Mouse (Mus musculus): ENCODE data around the gene Cth. TPM values are rescaled to one million over a fixed set of nuclear protein-coding genes. Genes with fewer than 3 reads are reported as not detected.

Gene Cth
- polyA plus RNA-seq, 1 experiment from 2014 or later = 16.8 TPM

DNA sequence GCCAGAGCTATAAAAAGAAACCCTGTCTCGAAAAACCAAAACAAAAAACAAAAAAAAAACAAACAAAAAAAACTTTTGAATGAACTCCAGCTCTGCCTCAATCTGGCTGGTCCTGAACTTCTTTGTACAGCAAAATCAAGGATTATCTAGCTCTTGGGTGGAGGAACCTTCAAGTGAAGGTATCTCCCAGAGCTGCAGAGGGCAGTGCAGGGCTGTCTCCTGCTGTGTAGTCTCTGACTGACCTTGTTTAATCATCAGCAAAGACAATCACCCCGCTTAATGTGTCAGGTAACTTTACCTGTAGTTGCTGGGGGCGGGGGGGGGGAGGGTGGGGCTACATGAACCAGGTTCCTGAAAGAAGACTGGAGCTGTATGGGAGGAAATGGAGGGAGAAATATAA, 6.7 kb upstream of the Cth start:
- Histone ChIP-seq H3K27ac (replicated peaks) (no peak overlapping the region), H3K4me1 (0 out of 2 replicates have a peak, but pooled peaks cover 4% of the 10 kb centered on the region), H3K9me3 (replicated peaks) (no peaks in the 10 kb centered on the region), H3K4me3 (no peak overlapping the region), H3K27me3 (ENCODE audit: low read depth, poor library complexity, severe bottlenecking) (no peaks in the 10 kb centered on the region), H3K36me3 (no peaks in the 10 kb centered on the region)
- WGBS = 57% methylated on average over 3 of the region's 3 CpGs
- no peak for DNase-seq (ENCODE audit: low spot score)

DNA sequence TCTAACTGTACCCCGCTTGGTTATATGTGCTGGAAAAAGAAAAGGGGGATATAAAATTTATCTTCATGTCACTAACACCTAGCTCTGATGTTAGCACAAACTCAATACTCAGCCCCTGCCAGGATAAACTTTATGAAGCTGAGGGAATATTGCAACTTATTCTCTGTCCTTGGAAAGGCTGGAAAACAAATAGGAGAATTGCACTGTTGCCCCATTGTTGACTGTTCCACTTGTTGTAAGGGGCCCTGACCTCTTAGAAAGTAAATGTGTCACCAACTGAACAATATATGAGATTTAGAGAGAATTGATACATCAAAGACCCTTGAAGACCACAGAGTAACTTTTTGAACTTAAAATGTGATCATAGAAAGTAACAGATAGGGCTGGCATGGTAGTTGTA, 4.5 kb upstream of the Cth start:
- no peaks in the 10 kb centered on the region for H3K36me3 ChIP-seq
- H3K27me3 ChIP-seq (ENCODE audit: low read depth, poor library complexity, severe bottlenecking) = no peaks in the 10 kb centered on the region
- H3K4me3 ChIP-seq = no peak overlapping the region
- WGBS = 92% methylated on average over 1 of the region's 1 CpGs
- DNase-seq (ENCODE audit: low spot score) = no peak
- peaks cover 13% of the 10 kb centered on the region for H3K4me1 ChIP-seq
- no peaks in the 10 kb centered on the region for H3K9me3 ChIP-seq (replicated peaks)
- no peak overlapping the region for H3K27ac ChIP-seq (replicated peaks)

DNA sequence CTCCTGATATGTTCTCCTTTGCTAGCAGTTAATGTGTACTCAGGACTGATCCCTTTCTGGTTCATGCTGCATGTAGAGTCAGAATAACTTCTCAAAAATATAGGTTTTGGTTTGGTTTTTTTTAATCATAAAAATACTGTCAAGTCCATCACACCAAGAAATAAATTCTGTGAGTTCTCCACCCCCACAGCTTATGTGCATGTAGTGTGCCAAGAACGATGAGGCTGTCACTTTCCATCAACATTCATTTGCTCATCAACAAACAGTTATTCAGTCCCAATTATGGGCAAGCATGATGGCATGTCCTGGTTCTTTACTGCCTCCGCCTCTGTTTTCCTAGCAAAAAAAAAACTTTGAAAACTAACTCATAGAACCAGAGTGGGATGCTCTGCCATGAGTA, 3.9 kb upstream of the Cth start:
- H3K9me3 ChIP-seq (replicated peaks) = no peaks in the 10 kb centered on the region
- WGBS = 93% methylated on average over 2 of the region's 2 CpGs
- no peak overlapping the region for H3K27ac ChIP-seq (replicated peaks)
- DNase-seq (ENCODE audit: low spot score) = no peak
- H3K4me3 ChIP-seq = no peak overlapping the region
- H3K4me1 ChIP-seq = peaks cover 18% of the 10 kb centered on the region
- H3K27me3 ChIP-seq (ENCODE audit: low read depth, poor library complexity, severe bottlenecking) = no peaks in the 10 kb centered on the region
- no peaks in the 10 kb centered on the region for H3K36me3 ChIP-seq

DNA sequence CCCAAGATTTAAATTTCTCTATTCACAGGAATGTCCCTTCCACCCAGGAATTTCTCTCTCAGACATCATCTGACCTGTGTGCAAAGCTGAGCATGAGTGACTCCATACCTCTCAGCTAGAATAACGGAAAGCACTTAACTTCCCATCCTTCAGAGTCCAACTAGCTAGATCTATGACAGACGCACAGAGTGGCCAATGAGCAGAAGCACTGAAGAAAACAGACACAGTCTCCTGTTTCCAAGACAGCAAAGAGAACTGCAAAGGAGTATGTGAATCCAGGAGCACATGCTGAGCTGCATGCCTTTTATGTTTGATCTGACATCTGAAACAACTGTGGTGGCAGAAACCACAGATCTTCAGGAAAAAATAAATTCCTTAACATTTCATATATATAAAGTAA, 1.9 kb upstream of the Cth start:
- Histone ChIP-seq H3K36me3 (no peaks in the 10 kb centered on the region), H3K27me3 (ENCODE audit: low read depth, poor library complexity, severe bottlenecking) (no peaks in the 10 kb centered on the region), H3K27ac (replicated peaks) (no peak overlapping the region), H3K4me1 (peaks cover 29% of the 10 kb centered on the region), H3K4me3 (no peak overlapping the region), H3K9me3 (replicated peaks) (no peaks in the 10 kb centered on the region)
- no peak for DNase-seq (ENCODE audit: low spot score)
- WGBS = 55% methylated on average over 2 of the region's 2 CpGs

DNA sequence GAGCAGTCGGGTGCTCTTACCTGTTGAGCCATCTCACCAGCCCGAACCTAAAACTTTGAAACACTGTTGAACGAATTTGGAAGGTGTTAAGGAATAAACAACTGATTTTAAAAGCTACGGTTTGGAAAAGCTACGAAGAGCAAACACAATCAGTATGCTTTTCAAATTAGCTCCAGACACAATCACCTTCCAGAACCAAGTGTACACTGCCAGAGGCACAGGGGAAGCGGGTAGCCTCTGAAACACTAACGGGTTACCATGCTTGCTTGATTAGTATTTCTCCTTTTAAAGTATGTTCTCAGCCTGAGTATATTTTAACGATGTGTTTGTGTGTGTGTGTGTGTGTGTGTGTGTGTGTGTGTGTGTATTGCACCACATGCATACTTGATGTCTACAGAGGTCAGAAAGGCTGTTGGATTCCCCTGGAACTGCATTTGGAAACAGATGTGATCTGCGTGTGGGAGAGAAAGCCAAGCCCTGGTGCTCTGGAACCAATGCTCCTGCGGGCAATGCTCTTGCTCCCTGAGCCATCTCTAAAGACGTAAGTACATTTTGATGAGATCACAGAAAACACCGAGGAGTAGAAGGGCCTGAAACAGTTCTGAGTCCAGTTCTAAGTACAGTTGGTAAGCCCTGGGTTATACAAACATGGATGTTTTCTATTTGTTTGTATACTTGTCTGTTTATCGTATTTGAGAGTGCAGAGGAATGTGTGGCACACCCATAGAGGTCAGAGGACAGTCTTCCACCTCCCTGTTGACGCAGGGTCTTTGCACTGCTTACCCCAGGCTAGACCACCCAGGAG, 1.0 kb upstream of the Cth start:
- Histone ChIP-seq H3K27ac (replicated peaks) (no peak overlapping the region), H3K9me3 (replicated peaks) (no peaks in the 10 kb centered on the region)
- no peak for DNase-seq (ENCODE audit: low spot score)

DNA sequence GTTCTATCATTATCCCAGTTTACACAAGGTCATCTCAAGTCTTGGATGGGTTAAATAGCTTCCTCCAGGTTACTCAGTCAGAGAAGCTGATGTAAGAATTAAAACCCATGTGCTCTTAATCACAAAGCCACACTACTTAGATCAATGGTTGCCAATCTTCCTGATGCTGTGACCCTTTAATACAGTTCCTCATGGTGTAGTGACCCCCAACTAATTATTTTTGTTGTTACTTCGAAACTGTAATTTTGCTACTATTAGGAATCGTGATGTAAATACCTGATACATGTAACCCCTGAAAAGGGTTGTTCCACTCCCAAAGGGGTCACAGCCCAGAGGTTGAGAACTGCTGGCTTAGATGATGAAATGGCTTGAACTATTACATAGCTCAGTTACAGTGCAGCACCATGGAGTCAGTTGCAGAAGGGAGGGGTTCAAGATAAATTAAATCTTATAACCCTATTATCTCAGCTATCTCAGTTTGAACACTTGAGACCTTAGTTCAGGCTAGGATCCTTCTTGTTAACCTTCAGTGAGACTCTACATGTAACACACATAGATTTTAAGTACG, 1.5 kb downstream of the Cth start:
- H3K27me3 ChIP-seq (ENCODE audit: low read depth, poor library complexity, severe bottlenecking) = no peaks in the 10 kb centered on the region
- no peak overlapping the region for H3K27ac ChIP-seq (replicated peaks)
- WGBS = 86% methylated on average over 3 of the region's 3 CpGs
- DNase-seq (ENCODE audit: low spot score) = no peak
- no peaks in the 10 kb centered on the region for H3K36me3 ChIP-seq
- no peaks in the 10 kb centered on the region for H3K9me3 ChIP-seq (replicated peaks)
- peaks cover 27% of the 10 kb centered on the region for H3K4me1 ChIP-seq
- no peak overlapping the region for H3K4me3 ChIP-seq

More for the DNA sequence above, 1.0 kb upstream of the Cth start:
- Histone ChIP-seq H3K4me3 (no peak overlapping the region), H3K36me3 (no peaks in the 10 kb centered on the region), H3K4me1 (peaks cover 27% of the 10 kb centered on the region), H3K27me3 (ENCODE audit: low read depth, poor library complexity, severe bottlenecking) (no peaks in the 10 kb centered on the region)
- WGBS = 91% methylated on average over 14 of the region's 14 CpGs

DNA sequence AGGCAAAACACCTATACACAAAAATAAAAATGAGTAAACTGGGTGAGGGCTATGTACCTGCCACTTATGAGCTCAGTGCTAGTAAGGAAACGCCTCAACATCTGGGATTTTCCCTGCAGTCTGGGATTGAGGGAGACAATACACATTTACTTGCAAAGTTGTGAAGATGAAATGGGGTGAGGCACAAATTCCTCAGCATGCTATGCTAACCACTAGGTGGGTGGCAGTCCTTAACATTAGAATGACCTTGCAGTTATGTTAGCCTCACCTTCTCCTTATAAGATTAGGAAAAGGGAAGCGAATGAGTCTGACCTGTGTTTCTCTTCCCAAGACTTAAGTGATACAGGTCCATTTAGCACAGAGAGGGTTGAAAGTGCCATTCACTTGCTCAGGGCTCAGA, 3.5 kb downstream of the Cth start:
- H3K36me3 ChIP-seq = peaks cover 9% of the 10 kb centered on the region; the same call in 1 of the 2 replicates
- 91% methylated on average over 2 of the region's 2 CpGs for WGBS
- no peak overlapping the region for H3K27ac ChIP-seq (replicated peaks)
- peaks cover 27% of the 10 kb centered on the region for H3K4me1 ChIP-seq
- no peaks in the 10 kb centered on the region for H3K27me3 ChIP-seq (ENCODE audit: low read depth, poor library complexity, severe bottlenecking)
- H3K4me3 ChIP-seq = no peak overlapping the region
- DNase-seq (ENCODE audit: low spot score) = no peak
- H3K9me3 ChIP-seq (replicated peaks) = no peaks in the 10 kb centered on the region

DNA sequence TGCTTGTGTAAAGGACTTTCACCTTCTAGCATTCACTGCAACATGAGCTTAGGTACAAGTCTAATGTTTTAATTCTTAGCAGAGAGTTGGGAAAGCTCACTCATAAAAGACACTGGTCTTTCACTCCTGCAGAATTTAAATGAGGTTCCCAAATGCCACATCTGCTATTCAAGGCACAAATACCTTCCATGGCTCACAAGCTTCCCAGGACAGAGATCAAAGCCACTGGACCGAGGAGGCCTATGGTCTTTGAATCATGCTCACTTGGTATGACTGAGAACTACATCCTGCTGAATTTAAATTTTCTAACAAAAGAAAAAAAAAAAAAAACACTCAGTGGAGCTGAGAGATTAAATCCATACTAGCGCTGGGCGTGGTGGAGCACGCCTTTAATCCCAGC, 8.5 kb downstream of the Cth start:
- no peaks in the 10 kb centered on the region for H3K9me3 ChIP-seq (replicated peaks)
- H3K4me3 ChIP-seq = no peak overlapping the region
- DNase-seq (ENCODE audit: low spot score) = no peak
- H3K36me3 ChIP-seq = peaks cover 9% of the 10 kb centered on the region; the same call in 1 of the 2 replicates
- H3K27ac ChIP-seq (replicated peaks) = no peak overlapping the region
- WGBS = 58% methylated on average over 4 of the region's 4 CpGs
- no peaks in the 10 kb centered on the region for H3K4me1 ChIP-seq
- H3K27me3 ChIP-seq (ENCODE audit: low read depth, poor library complexity, severe bottlenecking) = no peaks in the 10 kb centered on the region

DNA sequence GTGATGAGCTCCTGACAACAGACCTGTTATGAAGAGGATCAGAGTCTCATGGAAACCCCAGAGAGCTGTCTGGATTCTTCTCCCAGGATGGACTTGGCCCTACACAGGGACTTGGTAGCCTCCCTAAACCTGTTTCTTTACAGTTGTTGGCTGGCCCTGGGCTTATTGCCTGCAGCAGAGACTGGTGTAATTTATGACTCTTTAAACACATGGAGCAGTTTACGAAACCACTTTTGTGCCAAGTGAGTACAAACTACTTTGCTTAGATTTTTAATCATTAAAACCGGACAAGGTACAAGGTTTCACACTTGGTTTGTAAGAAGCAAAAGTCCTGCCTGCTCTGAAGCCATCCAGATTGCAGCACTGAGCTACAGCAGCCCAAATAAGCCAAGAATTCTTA, 12.7 kb downstream of the Cth start:
- Histone ChIP-seq H3K9me3 (replicated peaks) (no peaks in the 10 kb centered on the region), H3K27me3 (ENCODE audit: low read depth, poor library complexity, severe bottlenecking) (no peaks in the 10 kb centered on the region), H3K4me3 (no peak overlapping the region), H3K4me1 (no peaks in the 10 kb centered on the region), H3K36me3 (peaks cover 5% of the 10 kb centered on the region; the same call in 1 of the 2 replicates), H3K27ac (replicated peaks) (no peak overlapping the region)
- WGBS = 95% methylated on average over 2 of the region's 2 CpGs
- no peak for DNase-seq (ENCODE audit: low spot score)

DNA sequence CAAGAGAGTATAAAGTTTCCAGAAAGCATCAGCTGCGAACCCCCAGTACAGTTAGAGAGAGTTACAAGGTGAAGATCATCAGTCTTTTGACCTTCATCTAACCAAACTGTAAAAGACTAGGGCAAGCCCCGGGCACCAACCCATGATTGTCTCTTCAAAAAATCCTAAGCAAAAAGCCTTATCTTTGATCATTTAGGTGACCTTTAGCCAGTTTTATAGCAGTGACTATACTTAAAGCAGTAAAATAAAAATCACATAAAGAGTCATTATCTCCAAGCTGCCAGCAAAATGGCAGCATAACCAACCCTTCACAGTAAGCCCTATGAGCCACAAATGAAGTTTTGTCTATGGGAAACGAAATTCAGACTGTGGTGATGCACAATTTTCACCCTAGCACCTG, 14.6 kb downstream of the Cth start:
- H3K9me3 ChIP-seq (replicated peaks) = no peaks in the 10 kb centered on the region
- WGBS = 80% methylated on average over 3 of the region's 3 CpGs
- H3K27ac ChIP-seq (replicated peaks) = no peak overlapping the region
- DNase-seq (ENCODE audit: low spot score) = no peak
- H3K36me3 ChIP-seq = peaks cover 4% of the 10 kb centered on the region; the same call in 1 of the 2 replicates
- H3K27me3 ChIP-seq (ENCODE audit: low read depth, poor library complexity, severe bottlenecking) = no peaks in the 10 kb centered on the region
- H3K4me3 ChIP-seq = no peak overlapping the region
- H3K4me1 ChIP-seq = no peaks in the 10 kb centered on the region

DNA sequence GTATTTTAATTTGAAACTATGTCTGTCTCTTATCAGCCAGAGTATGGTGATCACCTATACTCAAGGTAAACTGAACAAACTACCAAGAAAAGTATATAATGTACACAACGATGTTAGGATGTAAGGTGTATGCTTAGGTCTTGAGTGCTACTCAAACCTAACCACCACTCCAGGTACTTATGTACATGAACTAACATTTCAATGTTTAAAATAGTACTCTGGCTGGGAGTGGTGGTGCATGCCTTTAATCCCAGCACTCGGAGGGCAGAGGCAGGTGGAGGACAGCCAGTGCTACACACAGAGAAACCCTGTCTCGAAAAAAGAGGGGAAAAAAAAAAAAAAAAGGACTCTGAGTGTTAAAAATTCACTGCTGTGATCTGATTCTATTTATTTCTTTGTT, 16.7 kb downstream of the Cth start:
- Histone ChIP-seq H3K27ac (replicated peaks) (no peak overlapping the region), H3K4me1 (no peaks in the 10 kb centered on the region), H3K4me3 (no peak overlapping the region), H3K36me3 (peaks cover 11% of the 10 kb centered on the region; the same call in 1 of the 2 replicates), H3K9me3 (replicated peaks) (no peaks in the 10 kb centered on the region), H3K27me3 (ENCODE audit: low read depth, poor library complexity, severe bottlenecking) (no peaks in the 10 kb centered on the region)
- no peak for DNase-seq (ENCODE audit: low spot score)
- WGBS = 97% methylated on average over 3 of the region's 3 CpGs

DNA sequence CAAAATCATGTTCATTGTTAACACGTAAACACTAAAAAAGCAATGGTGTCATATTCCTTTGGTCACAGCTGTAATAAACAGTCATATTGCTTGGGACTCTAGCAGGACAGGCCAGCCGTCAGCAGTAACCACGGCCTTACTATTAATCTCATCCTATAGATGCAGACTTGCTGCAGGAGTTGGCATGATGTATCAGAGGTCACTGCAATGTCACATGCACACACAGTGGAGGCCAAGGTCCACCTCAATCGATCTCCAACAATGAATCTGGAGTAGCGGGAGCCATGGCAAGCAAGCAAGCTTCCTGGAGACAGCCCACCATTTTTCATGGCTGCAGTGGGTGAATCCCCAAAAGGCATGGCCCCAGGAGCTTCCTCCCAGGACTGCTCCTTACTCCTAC, 23.2 kb downstream of the Cth start:
- Histone ChIP-seq H3K27me3 (ENCODE audit: low read depth, poor library complexity, severe bottlenecking) (no peaks in the 10 kb centered on the region), H3K36me3 (peaks cover 11% of the 10 kb centered on the region; the same call in 1 of the 2 replicates), H3K4me3 (no peak overlapping the region), H3K4me1 (no peaks in the 10 kb centered on the region), H3K9me3 (replicated peaks) (no peaks in the 10 kb centered on the region), H3K27ac (replicated peaks) (no peak overlapping the region)
- no peak for DNase-seq (ENCODE audit: low spot score)
- 91% methylated on average over 5 of the region's 5 CpGs for WGBS

DNA sequence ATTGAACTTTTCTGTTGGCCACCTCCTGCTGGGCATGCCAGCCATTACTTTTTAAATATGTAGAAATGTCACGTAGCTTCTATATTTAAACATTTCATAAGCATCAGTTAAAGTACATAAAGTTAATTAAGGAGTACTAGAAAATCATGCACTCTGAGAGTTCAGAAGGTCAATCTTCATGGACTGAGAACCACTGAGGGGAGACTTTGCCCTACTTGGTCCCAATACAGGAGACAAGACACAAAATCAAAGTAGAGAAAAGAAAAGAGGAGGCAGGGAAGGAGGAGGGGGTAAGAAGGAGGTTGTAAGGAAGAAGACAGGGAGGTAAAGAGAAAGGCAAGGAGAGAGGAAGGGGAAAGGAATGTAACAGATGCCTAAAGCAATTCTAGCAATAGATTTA, 24.9 kb downstream of the Cth start:
- Histone ChIP-seq H3K4me3 (no peak overlapping the region), H3K27ac (replicated peaks) (no peak overlapping the region), H3K27me3 (ENCODE audit: low read depth, poor library complexity, severe bottlenecking) (no peaks in the 10 kb centered on the region), H3K36me3 (peaks cover 4% of the 10 kb centered on the region; the same call in 1 of the 2 replicates), H3K4me1 (no peaks in the 10 kb centered on the region), H3K9me3 (replicated peaks) (no peaks in the 10 kb centered on the region)
- WGBS = 93% methylated on average over 1 of the region's 1 CpGs
- DNase-seq (ENCODE audit: low spot score) = no peak

Measured in midbrain, embryonic 10.5 days (tissue).